In the genomic region with DNA sequence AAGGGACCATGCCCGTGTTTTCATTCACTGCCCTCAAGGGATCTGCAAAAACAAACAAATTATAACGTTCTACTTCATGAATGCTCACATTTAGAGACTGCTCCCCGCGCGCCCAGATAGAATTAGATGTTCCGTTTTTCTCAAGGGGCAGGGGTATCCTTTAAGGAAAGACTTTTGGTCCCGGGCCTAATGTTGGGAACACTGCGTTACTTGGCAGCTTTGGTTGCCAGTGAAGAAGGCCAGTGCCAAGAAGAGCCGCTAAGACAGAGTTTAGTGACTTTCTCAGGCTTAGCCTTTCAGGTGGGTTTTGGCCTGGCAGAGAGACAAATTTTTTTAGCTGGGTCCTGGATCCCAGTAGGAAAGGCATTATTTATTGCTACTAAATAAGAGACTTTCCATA, we compare ENCODE assay signal across 17 mouse cellular contexts. TPM values are rescaled to one million over a fixed set of nuclear protein-coding genes. Genes with fewer than 3 reads are reported as not detected.
DNase-seq lines count a peak whose midpoint lies in the region; ATAC-seq lines count a peak whose summit lies in the region.
"Had no signal": no experiment of that assay in that cellular context is flagged by ENCODE, and none has a peak within 500 bp of the region (broad histone marks: within the 10 kb centered on the region; RNA-seq: fewer than 3 reads in every experiment).

No protein-coding gene starts in this region.

- H3K9me3 ChIP-seq in embryonic facial prominence, embryonic 13.5 days = no peaks in the 10 kb centered on the region
- no peaks in the 10 kb centered on the region for H3K9me3 ChIP-seq in embryonic facial prominence, embryonic 10.5 days
- H3K9me3 ChIP-seq in heart, embryonic 14.5 days (ENCODE audit: control insufficient read depth, low read length) = no peaks in the 10 kb centered on the region
- no peaks in the 10 kb centered on the region for H3K9me3 ChIP-seq in lung, embryonic 15.5 days
- no peaks in the 10 kb centered on the region for H3K9me3 ChIP-seq in limb, embryonic 15.5 days
- H3K9me3 ChIP-seq: forebrain, embryonic 12.5 days; hindbrain, embryonic 10.5 days; intestine, embryonic 15.5 days had no signal

- no peaks in the 10 kb centered on the region for H3K36me3 ChIP-seq in embryonic facial prominence, embryonic 13.5 days
- no peaks in the 10 kb centered on the region for H3K36me3 ChIP-seq in embryonic facial prominence, embryonic 10.5 days (replicated peaks)
- H3K36me3 ChIP-seq in heart, embryonic 14.5 days (ENCODE audit: control insufficient read depth, insufficient read depth, low read length) = no peaks in the 10 kb centered on the region
- no peaks in the 10 kb centered on the region for H3K36me3 ChIP-seq in lung, embryonic 15.5 days
- H3K36me3 ChIP-seq in limb, embryonic 15.5 days = no peaks in the 10 kb centered on the region
- H3K36me3 ChIP-seq: forebrain, embryonic 12.5 days; G1E; hindbrain, embryonic 10.5 days; intestine, embryonic 15.5 days had no signal

- WGBS in embryonic facial prominence, embryonic 13.5 days = 83% methylated on average over 9 of the region's 9 CpGs
- 88% methylated on average over 9 of the region's 9 CpGs for WGBS in embryonic facial prominence, embryonic 10.5 days
- 79% methylated on average over 9 of the region's 9 CpGs for WGBS in heart, embryonic 14.5 days
- WGBS in lung, embryonic 15.5 days = 78% methylated on average over 9 of the region's 9 CpGs
- 68% methylated on average over 9 of the region's 9 CpGs for WGBS in limb, embryonic 15.5 days

- H3K4me2 ChIP-seq in embryonic facial prominence, embryonic 13.5 days = no peak overlapping the region; the same call in 1 of the 2 replicates
- H3K4me2 ChIP-seq in heart, embryonic 14.5 days (ENCODE audit: low read length) = peak overlapping the region; percentile 4; the same call in 1 of the 2 replicates
- H3K4me2 ChIP-seq in lung, embryonic 15.5 days = peak overlapping the region; percentile 31; the same call in 1 of the 2 replicates
- 0 out of 2 replicates have a peak overlapping the region, but pooled peaks have one; percentile 17 for H3K4me2 ChIP-seq in limb, embryonic 15.5 days
- H3K4me2 ChIP-seq: hindbrain, embryonic 14.5 days; intestine, embryonic 15.5 days had no signal

- 0 out of 2 replicates have a peak, but pooled peaks cover 5% of the 10 kb centered on the region for H3K27me3 ChIP-seq in embryonic facial prominence, embryonic 13.5 days
- H3K27me3 ChIP-seq in embryonic facial prominence, embryonic 10.5 days (replicated peaks; ENCODE audit: low read depth, poor library complexity, severe bottlenecking) = peaks cover 7% of the 10 kb centered on the region
- H3K27me3 ChIP-seq in heart, embryonic 14.5 days (ENCODE audit: control insufficient read depth, insufficient read depth, low read length) = no peaks in the 10 kb centered on the region
- no peaks in the 10 kb centered on the region for H3K27me3 ChIP-seq in lung, embryonic 15.5 days
- no peaks in the 10 kb centered on the region for H3K27me3 ChIP-seq in limb, embryonic 15.5 days
- H3K27me3 ChIP-seq: intestine, embryonic 15.5 days had no signal

- DNase-seq in embryonic facial prominence, embryonic 10.5 days (ENCODE audit: low spot score) = no peak
- DNase-seq in heart, postnatal 25 days (ENCODE audit: low spot score) = no peak
- DNase-seq in lung, postnatal 36 days = no peak
- DNase-seq in Muller cell, postnatal 12 days (ENCODE audit: inconsistent ontology term) = no peak

- H3K4me3 ChIP-seq in embryonic facial prominence, embryonic 13.5 days = no peak overlapping the region
- no peak overlapping the region for H3K4me3 ChIP-seq in embryonic facial prominence, embryonic 10.5 days
- no peak overlapping the region for H3K4me3 ChIP-seq in heart, embryonic 14.5 days (ENCODE audit: control insufficient read depth in 1 of 2, insufficient read depth in 1 of 2, low read depth in 1 of 2, low read length in 2 of 2)
- H3K4me3 ChIP-seq in lung, embryonic 15.5 days = no peak overlapping the region
- H3K4me3 ChIP-seq in limb, embryonic 15.5 days = no peak overlapping the region
- H3K4me3 ChIP-seq: forebrain, embryonic 12.5 days; hindbrain, embryonic 10.5 days; intestine, embryonic 15.5 days had no signal

- ATAC-seq in embryonic facial prominence, embryonic 13.5 days (ENCODE audit: insufficient number of reproducible peaks, insufficient read depth, low FRiP score, low TSS enrichment, low read depth) = no peak
- no peak for ATAC-seq in heart, embryonic 14.5 days (ENCODE audit: insufficient number of reproducible peaks, insufficient read depth, low FRiP score, low read depth)
- ATAC-seq in lung, embryonic 15.5 days (ENCODE audit: borderline replicate concordance, extremely low read depth, low FRiP score, low TSS enrichment) = no peak
- ATAC-seq in limb, embryonic 15.5 days (ENCODE audit: insufficient number of reproducible peaks, low FRiP score, low TSS enrichment, low read depth) = no peak

- H3K27ac ChIP-seq in embryonic facial prominence, embryonic 13.5 days = no peak overlapping the region
- no peak overlapping the region for H3K27ac ChIP-seq in embryonic facial prominence, embryonic 10.5 days (replicated peaks)
- H3K27ac ChIP-seq in heart, embryonic 14.5 days (replicated peaks in 1 of 2; ENCODE audit: control insufficient read depth in 1 of 2, insufficient read depth in 1 of 2, low read depth in 2 of 2, low read length in 2 of 2) = no peak overlapping the region
- H3K27ac ChIP-seq in lung, embryonic 15.5 days = no peak overlapping the region
- 0 out of 2 replicates have a peak overlapping the region, but pooled peaks have one; percentile 68 for H3K27ac ChIP-seq in limb, embryonic 15.5 days
- H3K27ac ChIP-seq: forebrain, embryonic 12.5 days; hindbrain, embryonic 10.5 days; hindbrain, embryonic 14.5 days; intestine, embryonic 15.5 days had no signal

- H3K9ac ChIP-seq in embryonic facial prominence, embryonic 13.5 days = peak overlapping the region; percentile 62
- no peak overlapping the region for H3K9ac ChIP-seq in heart, embryonic 14.5 days (ENCODE audit: low read length)
- peak overlapping the region; percentile 38; the same call in 1 of the 2 replicates for H3K9ac ChIP-seq in lung, embryonic 15.5 days
- no peak overlapping the region for H3K9ac ChIP-seq in limb, embryonic 15.5 days
- H3K9ac ChIP-seq: forebrain, embryonic 12.5 days; hindbrain, embryonic 14.5 days; intestine, embryonic 15.5 days had no signal

- intact Hi-C loops in heart, postnatal 25 days (cut with DNase I) = loop anchor here (2.0 kb wide), 1 partner anchor 315 kb away; no protein-coding TSS in a partner anchor

- peaks cover 11% of the 10 kb centered on the region for H3K4me1 ChIP-seq in embryonic facial prominence, embryonic 13.5 days
- 0 out of 2 replicates have a peak, but pooled peaks cover 2% of the 10 kb centered on the region for H3K4me1 ChIP-seq in embryonic facial prominence, embryonic 10.5 days
- H3K4me1 ChIP-seq in heart, embryonic 14.5 days (ENCODE audit: control insufficient read depth in 2 of 2, insufficient read depth in 2 of 2, low read length in 2 of 2) = peaks cover 0 to 2% of the 10 kb centered on the region in 2 experiments; a peak in 2 of 4 replicates
- peaks cover 7% of the 10 kb centered on the region for H3K4me1 ChIP-seq in lung, embryonic 15.5 days
- peaks cover 13% of the 10 kb centered on the region; the same call in 1 of the 2 replicates for H3K4me1 ChIP-seq in limb, embryonic 15.5 days
- H3K4me1 ChIP-seq: intestine, embryonic 15.5 days had no signal

RNA-seq across cellular contexts. Expression of gene 1810062G17Rik, which starts 20.5 kb away (rescaled TPM):
- polyA plus RNA-seq in embryonic facial prominence, embryonic 13.5 days (2015; fragmentation: Nextera tagmentation; extraction: Ambion mirVana) = 0.89 and 1.4 TPM in 2 replicates
- polyA plus RNA-seq in embryonic facial prominence, embryonic 10.5 days (2016; fragmentation: Nextera tagmentation; extraction: Ambion mirVana) = 0.39 and 0.78 TPM in 2 replicates
- polyA plus RNA-seq in heart, embryonic 14.5 days (2014; fragmentation: Nextera tagmentation; extraction: Ambion mirVana) = 1.4 TPM in 2 replicates
- under 1 TPM in 1 of 2 experiments, not detected in 1; 0.31 TPM for total RNA-seq in heart, postnatal 25 days (2021)
- 2.6 and 2.9 TPM in 2 replicates for polyA plus RNA-seq in lung, embryonic 15.5 days (2015; fragmentation: Nextera tagmentation; extraction: Ambion mirVana)
- polyA plus RNA-seq in limb, embryonic 15.5 days (2015; fragmentation: Nextera tagmentation; extraction: Ambion mirVana) = 2.2 and 2.4 TPM in 2 replicates
- polyA plus RNA-seq: forebrain, embryonic 16.5 days; frontal cortex, adult 2 months; G1E had no signal

RNA-seq across cellular contexts. Expression of gene Anxa5, which starts 20.6 kb away (rescaled TPM):
- polyA plus RNA-seq in embryonic facial prominence, embryonic 13.5 days (2015; fragmentation: Nextera tagmentation; extraction: Ambion mirVana) = 327 and 355 TPM in 2 replicates
- 104 and 116 TPM in 2 replicates for polyA plus RNA-seq in embryonic facial prominence, embryonic 10.5 days (2016; fragmentation: Nextera tagmentation; extraction: Ambion mirVana)
- polyA plus RNA-seq in heart, embryonic 14.5 days (2014; fragmentation: Nextera tagmentation; extraction: Ambion mirVana) = 374 and 393 TPM in 2 replicates
- total RNA-seq in heart, postnatal 25 days (2021) = 100 to 1,000 TPM; 136 to 138 TPM
- 442 and 480 TPM in 2 replicates for polyA plus RNA-seq in lung, embryonic 15.5 days (2015; fragmentation: Nextera tagmentation; extraction: Ambion mirVana)
- 540 and 661 TPM in 2 replicates for polyA plus RNA-seq in limb, embryonic 15.5 days (2015; fragmentation: Nextera tagmentation; extraction: Ambion mirVana)

RNA-seq across cellular contexts. Expression of gene Gm11549, which starts 25.3 kb away (rescaled TPM):
- polyA plus RNA-seq in embryonic facial prominence, embryonic 13.5 days (2015; fragmentation: Nextera tagmentation; extraction: Ambion mirVana) = 0.07 and 0.18 TPM in 2 replicates
- not detected in 2 replicates for polyA plus RNA-seq in embryonic facial prominence, embryonic 10.5 days (2016; fragmentation: Nextera tagmentation; extraction: Ambion mirVana)
- polyA plus RNA-seq in heart, embryonic 14.5 days (2014; fragmentation: Nextera tagmentation; extraction: Ambion mirVana) = 0.58 and 0.88 TPM in 2 replicates
- total RNA-seq in heart, postnatal 25 days (2021) = not detected
- 0.10 and 0.17 TPM in 2 replicates for polyA plus RNA-seq in lung, embryonic 15.5 days (2015; fragmentation: Nextera tagmentation; extraction: Ambion mirVana)
- polyA plus RNA-seq in limb, embryonic 15.5 days (2015; fragmentation: Nextera tagmentation; extraction: Ambion mirVana) = 0.06 TPM in 1 of 2 replicates, not detected in the other
- total RNA-seq: granulocyte monocyte progenitor cell, adult 5-6 weeks had no signal
- polyA plus RNA-seq: CD4-positive, CD25-positive, alpha-beta regulatory T cell, adult 4 months; G1E had no signal

RNA-seq across cellular contexts. Expression of gene Exosc9, which starts 56.1 kb away (rescaled TPM):
- 69.3 and 73.7 TPM in 2 replicates for polyA plus RNA-seq in embryonic facial prominence, embryonic 13.5 days (2015; fragmentation: Nextera tagmentation; extraction: Ambion mirVana)
- polyA plus RNA-seq in embryonic facial prominence, embryonic 10.5 days (2016; fragmentation: Nextera tagmentation; extraction: Ambion mirVana) = 98.2 and 102 TPM in 2 replicates
- polyA plus RNA-seq in heart, embryonic 14.5 days (2014; fragmentation: Nextera tagmentation; extraction: Ambion mirVana) = 50.1 and 50.7 TPM in 2 replicates
- 10 to 100 TPM; 19.4 to 20.1 TPM for total RNA-seq in heart, postnatal 25 days (2021)
- polyA plus RNA-seq in lung, embryonic 15.5 days (2015; fragmentation: Nextera tagmentation; extraction: Ambion mirVana) = 61.2 and 66.1 TPM in 2 replicates
- polyA plus RNA-seq in limb, embryonic 15.5 days (2015; fragmentation: Nextera tagmentation; extraction: Ambion mirVana) = 52.3 and 55.8 TPM in 2 replicates

Comparison
In these comparisons a context has a peak if more than half of its experiments do, and no peak if none do; other contexts are left out.
1. H3K9ac ChIP-seq: peak in embryonic facial prominence, embryonic 13.5 days (single experiment) and lung, embryonic 15.5 days (single experiment); none in heart, embryonic 14.5 days (single experiment) and limb, embryonic 15.5 days (single experiment).